Mouse (Mus musculus) limb, embryonic 12.5 days (tissue): ENCODE data around the gene Ldlr. TPM values are rescaled to one million over a fixed set of nuclear protein-coding genes. Genes with fewer than 3 reads are reported as not detected.

Source experiments
- ATAC-seq: fragments of 200-750 bp; cut with Nextera tagmentation; 2 replicates; pipeline ENCODE4 v1.8.0; 2017; ENCODE audit warnings: low read depth, moderate TSS enrichment; ENCODE audit not compliant: insufficient number of reproducible peaks, insufficient read depth, low FRiP score, low TSS enrichment
- H3K27ac ChIP-seq: fragments of 300-500 bp; sonication (generic); 2 replicates; pipeline ENCODE4 v1.5.1; 2016; ENCODE audit warnings: mild to moderate bottlenecking, moderate library complexity
- H3K27me3 ChIP-seq: fragments of 300-500 bp; sonication (generic); 2 replicates; pipeline ENCODE4 v1.6.1; 2016; ENCODE audit warnings: mild to moderate bottlenecking, moderate library complexity
- H3K36me3 ChIP-seq: fragments of 300-500 bp; sonication (generic); 2 replicates; pipeline ENCODE4 v1.6.1; 2016; ENCODE audit warnings: mild to moderate bottlenecking, moderate library complexity
- H3K4me1 ChIP-seq: fragments of 300-500 bp; sonication (generic); replicated peaks from 2 replicates; pipeline ENCODE4 v1.6.1; 2016
- H3K4me2 ChIP-seq: fragments of 300-500 bp; sonication (generic); 2 replicates; pipeline ENCODE4 v1.6.1; 2016; ENCODE audit warnings: mild to moderate bottlenecking, moderate library complexity
- H3K4me3 ChIP-seq: fragments of 300-500 bp; sonication (generic); replicated peaks from 2 replicates; pipeline ENCODE4 v1.5.1; 2016; ENCODE audit warnings: mild to moderate bottlenecking
- H3K9ac ChIP-seq: fragments of 300-500 bp; sonication (generic); replicated peaks from 2 replicates; pipeline ENCODE4 v1.6.1; 2016; ENCODE audit warnings: mild to moderate bottlenecking, moderate library complexity
- H3K9me3 ChIP-seq: fragments of 300-500 bp; sonication (generic); 2 replicates; pipeline ENCODE4 v1.6.1; 2016; ENCODE audit warnings: mild to moderate bottlenecking, moderate library complexity
- WGBS: fragments of 180-500 bp; shearing (Covaris S2); methylation state at CpG from one replicate; pipeline ENCODE4 v1.1.7; 2016; 5-methylcytosine and 5-hydroxymethylcytosine counted together
- polyA plus RNA-seq: library from polyadenylated mRNA; unstranded; fragments of >200 nt; fragmentation: Nextera tagmentation; extraction: Ambion mirVana; gene quantifications from 2 replicates; pipeline ENCODE4 v1.2.1, GENCODE M21; 2016

Gene Ldlr
- 37.3 and 38.5 TPM in 2 replicates for polyA plus RNA-seq

DNA sequence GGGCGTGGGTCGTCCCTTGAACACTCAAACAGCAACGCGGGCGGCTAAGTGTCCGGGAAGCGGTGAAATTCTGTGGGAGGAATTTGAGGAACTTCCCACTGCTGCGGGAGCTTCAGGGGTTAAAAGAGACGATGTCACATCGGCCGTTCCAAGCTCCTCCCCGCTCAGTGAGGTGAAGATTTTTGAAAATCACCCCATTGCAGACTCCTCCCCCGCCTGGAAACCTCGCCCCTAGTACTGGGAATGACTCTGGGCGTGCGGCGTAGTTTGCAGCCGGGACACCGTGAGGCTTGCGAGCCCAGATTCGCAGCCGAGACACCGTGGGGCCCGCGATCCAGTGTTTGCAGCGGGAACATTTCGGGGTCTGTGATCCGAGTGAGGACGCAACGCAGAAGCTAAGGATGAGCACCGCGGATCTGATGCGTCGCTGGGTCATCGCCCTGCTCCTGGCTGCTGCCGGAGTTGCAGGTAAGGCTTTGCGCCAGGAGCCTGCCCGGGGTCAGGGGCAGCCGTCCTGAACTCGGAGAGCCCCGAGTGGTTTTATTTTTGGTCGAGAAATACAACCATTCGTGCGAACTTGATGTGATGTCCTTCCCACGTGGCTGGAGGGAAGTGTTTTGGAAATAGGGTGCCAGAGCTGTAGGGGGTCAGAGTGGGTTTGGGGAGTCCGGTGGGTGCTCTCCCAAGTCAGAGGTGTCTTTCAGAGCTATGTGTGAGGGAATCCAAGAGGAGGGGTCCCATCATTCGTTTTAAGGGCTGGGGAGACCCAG, at the start of gene Ldlr:
Ldlr (plus strand) TSS at position 107 of the 770 bp plus-strand sequence.
- ATAC-seq, result peak; percentile 78
- Histone ChIP-seq H3K4me2 (peak within 1 kb of the TSS; percentile 84), H3K36me3 (peaks cover 22% of the 10 kb centered on the region), H3K9ac (peak within 1 kb of the TSS; percentile 56), H3K27me3 (no peaks in the 10 kb centered on the region), H3K4me1 (peaks cover 28% of the 10 kb centered on the region), H3K4me3 (peak within 1 kb of the TSS; percentile 76), H3K27ac (peak within 1 kb of the TSS; percentile 96), H3K9me3 (no peaks in the 10 kb centered on the region)
- under 1% methylated on average over 47 of the region's 47 CpGs for WGBS

- no peak overlapping the region for H3K4me2 ChIP-seq
- no peaks in the 10 kb centered on the region for H3K4me1 ChIP-seq
- H3K36me3 ChIP-seq, result peaks cover 98% of the 10 kb centered on the region
- 94% methylated on average over 17 of the region's 17 CpGs for WGBS
- H3K27ac ChIP-seq, result no peak overlapping the region
- no peaks in the 10 kb centered on the region for H3K27me3 ChIP-seq
- ATAC-seq, result no peak
- H3K9ac ChIP-seq, result no peak overlapping the region
- H3K9me3 ChIP-seq, result no peaks in the 10 kb centered on the region
- H3K4me3 ChIP-seq, result no peak overlapping the region
These were observed 45.6 kb upstream of the Ldlr start for GRCm38 (mm10) chr9:21677706-21678105.

DNA sequence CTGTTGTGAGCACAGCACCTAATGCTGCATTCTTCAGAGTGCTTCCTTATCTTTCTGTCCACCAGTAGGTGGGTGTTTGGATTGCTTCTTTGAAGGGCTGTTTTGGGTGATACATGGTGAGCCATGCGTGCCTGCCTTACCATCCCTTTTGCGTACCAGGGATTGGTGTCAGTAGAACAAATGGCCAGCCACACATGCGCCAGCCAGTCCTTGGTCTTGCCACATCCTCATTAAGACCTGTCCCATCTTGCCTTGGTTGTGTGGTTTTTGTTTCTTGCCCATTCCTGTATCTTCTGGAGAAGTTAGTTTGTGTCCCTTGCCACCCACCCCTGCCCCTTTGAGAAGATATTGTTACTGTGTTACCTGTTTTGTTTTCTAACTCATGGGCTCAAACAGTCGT, 42.8 kb upstream of the Ldlr start:
- H3K4me1 ChIP-seq, result no peaks in the 10 kb centered on the region
- H3K9ac ChIP-seq, result no peak overlapping the region
- 85% methylated on average over 4 of the region's 4 CpGs for WGBS
- no peak overlapping the region for H3K4me2 ChIP-seq
- no peaks in the 10 kb centered on the region for H3K9me3 ChIP-seq
- no peak for ATAC-seq
- peaks cover 98% of the 10 kb centered on the region for H3K36me3 ChIP-seq
- no peak overlapping the region for H3K4me3 ChIP-seq
- no peak overlapping the region for H3K27ac ChIP-seq
- no peaks in the 10 kb centered on the region for H3K27me3 ChIP-seq

DNA sequence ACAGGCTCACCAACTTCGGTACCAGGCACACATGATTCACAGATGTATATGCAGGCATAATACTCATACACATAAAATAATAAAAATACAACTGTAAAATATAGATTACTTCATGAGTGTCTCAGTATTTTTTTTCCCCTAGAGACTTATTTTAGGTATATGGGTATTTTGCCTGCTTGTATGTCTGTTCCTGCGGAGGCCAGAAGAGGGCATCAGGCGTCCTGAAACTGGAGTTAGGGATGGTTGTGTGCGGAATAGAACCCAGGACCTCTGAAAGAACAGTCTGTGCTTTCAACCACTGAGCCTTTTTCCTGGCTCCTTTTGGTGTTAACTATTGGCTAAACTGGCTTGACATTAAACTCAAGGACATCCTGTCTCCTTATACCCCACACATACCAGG, 40.5 kb upstream of the Ldlr start:
- Histone ChIP-seq H3K4me2 (no peak overlapping the region), H3K27ac (no peak overlapping the region), H3K27me3 (no peaks in the 10 kb centered on the region), H3K4me3 (no peak overlapping the region), H3K4me1 (no peaks in the 10 kb centered on the region), H3K9me3 (no peaks in the 10 kb centered on the region), H3K36me3 (peaks cover 98% of the 10 kb centered on the region), H3K9ac (no peak overlapping the region)
- ATAC-seq, result no peak
- WGBS, result 77% methylated on average over 4 of the region's 4 CpGs

DNA sequence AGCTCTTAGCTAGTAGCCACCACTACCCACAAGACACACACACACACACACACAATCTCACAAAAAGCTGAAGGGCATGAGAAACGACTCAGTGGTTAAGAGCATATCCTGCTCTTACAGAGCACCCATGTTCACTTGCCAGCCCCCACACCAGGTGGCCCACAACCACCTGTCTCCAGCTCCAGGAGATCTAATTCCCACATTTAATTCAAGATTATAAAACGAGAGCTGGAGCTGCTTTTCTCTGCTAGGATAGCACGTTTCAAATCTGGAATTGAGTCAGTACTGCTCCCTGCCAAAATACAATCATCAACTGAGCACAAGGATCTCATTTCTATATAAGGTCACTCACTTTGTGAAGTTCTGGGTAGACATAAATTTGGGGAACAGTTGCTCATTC, 39.4 kb upstream of the Ldlr start:
- Histone ChIP-seq H3K9ac (no peak overlapping the region), H3K4me2 (no peak overlapping the region), H3K4me3 (no peak overlapping the region), H3K27ac (no peak overlapping the region), H3K27me3 (no peaks in the 10 kb centered on the region), H3K4me1 (no peaks in the 10 kb centered on the region), H3K36me3 (peaks cover 98% of the 10 kb centered on the region), H3K9me3 (no peaks in the 10 kb centered on the region)
- ATAC-seq, result no peak
- WGBS, result 86% methylated on average over 3 of the region's 3 CpGs

DNA sequence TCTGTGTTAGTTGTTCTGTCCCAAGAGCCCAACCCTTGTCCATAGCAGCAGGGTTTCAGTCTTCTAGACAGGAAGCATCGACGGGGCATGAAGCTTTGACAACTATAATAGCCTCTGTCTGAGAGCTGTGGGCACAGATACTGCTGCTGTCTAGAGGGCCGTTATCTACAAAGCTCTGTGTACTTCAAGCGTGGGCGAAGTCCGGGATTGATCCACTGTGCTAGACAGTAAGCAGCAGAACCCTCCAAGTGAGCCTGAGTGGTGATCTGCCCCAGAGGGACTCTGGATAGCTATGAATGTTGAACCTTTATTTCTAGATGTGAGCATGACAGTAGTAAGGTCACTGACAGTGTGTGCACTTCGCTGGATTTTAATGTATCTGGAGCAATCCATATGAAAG, 34.7 kb upstream of the Ldlr start:
- Histone ChIP-seq H3K36me3 (peaks cover 99% of the 10 kb centered on the region), H3K27me3 (no peaks in the 10 kb centered on the region), H3K4me1 (no peaks in the 10 kb centered on the region), H3K4me3 (no peak overlapping the region), H3K27ac (no peak overlapping the region), H3K9me3 (no peaks in the 10 kb centered on the region), H3K9ac (no peak overlapping the region), H3K4me2 (no peak overlapping the region)
- WGBS, result 96% methylated on average over 7 of the region's 7 CpGs
- ATAC-seq, result no peak

DNA sequence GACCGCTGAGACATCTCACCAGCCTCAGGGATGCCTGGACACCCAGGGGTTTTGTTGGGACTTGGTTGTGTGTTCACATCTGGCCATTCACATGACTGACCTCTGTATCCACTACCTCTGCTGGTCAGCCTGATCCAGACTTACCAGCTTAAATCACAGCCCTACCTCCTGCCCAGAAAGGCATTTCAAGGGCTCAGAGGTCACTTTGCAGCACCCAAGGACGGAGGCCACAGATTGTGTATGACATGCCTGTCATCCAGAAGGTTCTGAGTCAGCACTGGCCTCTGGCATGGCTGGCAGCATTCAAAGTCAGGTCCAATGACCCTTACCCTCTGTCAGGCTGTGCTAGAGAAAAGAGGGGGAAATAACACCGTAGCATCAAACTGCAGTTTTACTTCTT, 33.3 kb upstream of the Ldlr start:
- peaks cover 99% of the 10 kb centered on the region for H3K36me3 ChIP-seq
- 89% methylated on average over 3 of the region's 3 CpGs for WGBS

GRCm38 (mm10) chr9:21691862-21692261, 31.4 kb upstream of the Ldlr start:
- no peak overlapping the region for H3K4me3 ChIP-seq
- H3K9ac ChIP-seq, result no peak overlapping the region
- no peak overlapping the region for H3K27ac ChIP-seq
- no peak overlapping the region for H3K4me2 ChIP-seq
- no peaks in the 10 kb centered on the region for H3K9me3 ChIP-seq
- H3K4me1 ChIP-seq, result no peaks in the 10 kb centered on the region
- ATAC-seq, result no peak
- H3K27me3 ChIP-seq, result no peaks in the 10 kb centered on the region
- WGBS, result 55% methylated on average over 2 of the region's 2 CpGs
- peaks cover 98% of the 10 kb centered on the region for H3K36me3 ChIP-seq

More for the DNA sequence above, 33.3 kb upstream of the Ldlr start:
- no peak for ATAC-seq
- H3K27ac ChIP-seq, result no peak overlapping the region
- H3K4me2 ChIP-seq, result no peak overlapping the region
- no peaks in the 10 kb centered on the region for H3K9me3 ChIP-seq
- no peak overlapping the region for H3K4me3 ChIP-seq
- H3K27me3 ChIP-seq, result no peaks in the 10 kb centered on the region
- no peak overlapping the region for H3K9ac ChIP-seq
- H3K4me1 ChIP-seq, result no peaks in the 10 kb centered on the region

GRCm38 (mm10) chr9:21692491-21692890, 30.8 kb upstream of the Ldlr start:
- Histone ChIP-seq H3K27ac (no peak overlapping the region), H3K4me1 (no peaks in the 10 kb centered on the region), H3K4me3 (no peak overlapping the region), H3K4me2 (no peak overlapping the region), H3K9me3 (no peaks in the 10 kb centered on the region), H3K9ac (no peak overlapping the region), H3K27me3 (no peaks in the 10 kb centered on the region), H3K36me3 (peaks cover 98% of the 10 kb centered on the region)
- WGBS, result 98% methylated on average over 4 of the region's 4 CpGs
- no peak for ATAC-seq

- H3K4me1 ChIP-seq, result no peaks in the 10 kb centered on the region
- no peaks in the 10 kb centered on the region for H3K9me3 ChIP-seq
- H3K9ac ChIP-seq, result no peak overlapping the region
- no peak overlapping the region for H3K4me3 ChIP-seq
- H3K36me3 ChIP-seq, result peaks cover 96% of the 10 kb centered on the region
- H3K27ac ChIP-seq, result no peak overlapping the region
- no peak for ATAC-seq
- H3K27me3 ChIP-seq, result no peaks in the 10 kb centered on the region
- no peak overlapping the region for H3K4me2 ChIP-seq
These were observed 29.2 kb upstream of the Ldlr start for GRCm38 (mm10) chr9:21694071-21694470.

DNA sequence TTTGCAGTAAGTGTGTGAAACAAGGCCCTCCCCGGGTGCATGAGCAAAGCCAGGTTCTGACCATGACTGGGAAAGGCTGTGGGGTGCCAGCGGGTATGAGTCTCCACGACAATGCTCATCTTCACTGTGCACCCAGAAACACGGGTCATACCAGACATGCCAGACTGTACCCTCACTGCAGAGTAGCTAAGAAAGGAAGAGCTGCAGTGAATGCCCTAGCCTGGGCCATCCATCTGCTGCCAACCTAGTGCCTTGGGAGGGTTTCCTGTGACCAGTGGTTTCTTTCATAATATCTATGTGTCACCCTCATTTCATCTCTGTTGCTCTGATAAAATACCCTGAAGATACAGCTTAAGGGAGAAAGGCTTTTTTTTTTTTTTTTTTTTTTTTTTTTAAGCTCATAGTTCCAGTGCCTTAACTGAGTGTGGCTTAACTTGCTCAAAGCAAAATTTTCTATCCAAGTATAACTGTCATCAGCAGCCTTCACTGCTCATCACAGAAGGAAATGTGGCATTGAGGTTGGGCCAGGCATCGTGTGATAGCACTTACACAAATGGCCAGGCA, 28.0 kb upstream of the Ldlr start:
- WGBS, result 91% methylated on average over 5 of the region's 5 CpGs
- no peaks in the 10 kb centered on the region for H3K27me3 ChIP-seq
- no peak overlapping the region for H3K27ac ChIP-seq
- ATAC-seq, result no peak
- no peak overlapping the region for H3K4me2 ChIP-seq
- peaks cover 96% of the 10 kb centered on the region for H3K36me3 ChIP-seq
- no peak overlapping the region for H3K4me3 ChIP-seq
- no peaks in the 10 kb centered on the region for H3K4me1 ChIP-seq
- H3K9ac ChIP-seq, result no peak overlapping the region
- H3K9me3 ChIP-seq, result no peaks in the 10 kb centered on the region

DNA sequence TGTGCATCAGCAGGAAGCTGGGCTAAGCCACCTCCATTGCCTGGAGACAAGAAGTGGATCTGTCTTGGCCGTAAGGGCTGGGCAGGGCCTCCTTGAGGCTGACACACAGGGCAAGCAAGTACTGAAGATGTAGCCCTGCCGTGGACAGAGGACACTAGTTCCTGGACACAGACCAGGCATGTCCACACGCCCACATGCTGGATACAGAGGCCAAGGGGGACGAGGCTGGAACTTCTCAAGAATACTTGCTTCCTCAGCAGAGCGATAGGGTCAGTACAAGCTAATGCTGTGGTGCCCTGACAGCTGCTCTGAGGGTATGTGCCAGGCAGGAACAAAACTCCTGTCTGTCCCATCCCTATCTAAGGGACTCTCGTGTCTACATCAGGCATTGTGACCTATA, 26.2 kb upstream of the Ldlr start:
- H3K27me3 ChIP-seq, result no peaks in the 10 kb centered on the region
- no peak overlapping the region for H3K27ac ChIP-seq
- H3K9me3 ChIP-seq, result no peaks in the 10 kb centered on the region
- no peaks in the 10 kb centered on the region for H3K4me1 ChIP-seq
- no peak overlapping the region for H3K9ac ChIP-seq
- ATAC-seq, result no peak
- 85% methylated on average over 6 of the region's 6 CpGs for WGBS
- no peak overlapping the region for H3K4me2 ChIP-seq
- peaks cover 97% of the 10 kb centered on the region for H3K36me3 ChIP-seq
- no peak overlapping the region for H3K4me3 ChIP-seq
